Mouse (Mus musculus): ENCODE measurements around the gene Adamtsl1.

GRCm38 (mm10) chr4:86068376-86068775 is 554.4 kb downstream of the Adamtsl1 start:
- no peak for TF ChIP-seq CTCF (IDR thresholded peaks at IDR 0.05; ENCODE audit: control insufficient read depth, insufficient read depth, insufficient read length)
- TF ChIP-seq USF1 (IDR thresholded peaks at IDR 0.05; ENCODE audit: low read depth): no peak
